In the genomic region with DNA sequence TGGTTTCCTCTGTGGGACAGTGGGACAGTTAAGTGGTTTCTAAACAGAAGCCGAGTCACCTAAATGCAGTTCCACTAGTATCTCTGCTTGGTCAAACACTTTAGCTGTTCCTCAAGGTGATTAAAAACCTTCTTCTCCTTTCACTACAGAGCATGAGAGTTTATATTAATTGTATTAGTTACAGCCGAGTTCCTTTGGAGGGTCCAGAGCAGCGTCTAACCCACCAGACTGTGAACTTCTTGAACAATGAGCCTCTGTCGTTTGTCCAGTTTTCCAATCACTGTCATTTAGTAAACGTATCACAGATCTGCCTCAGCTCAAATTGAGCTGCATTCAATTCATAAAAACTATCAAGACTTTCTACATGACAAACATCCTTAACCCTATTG, we compare ENCODE assay signal across 18 mouse cellular contexts.
DNase-seq lines count a peak whose midpoint lies in the region; ATAC-seq lines count a peak whose summit lies in the region.
"Had no signal": no experiment of that assay in that cellular context is flagged by ENCODE, and none has a peak within 500 bp of the region (broad histone marks: within the 10 kb centered on the region; RNA-seq: fewer than 3 reads in every experiment).

No protein-coding gene starts in this region.

- no peak for DNase-seq in forebrain, embryonic 11.5 days (ENCODE audit: low spot score)
- DNase-seq in retina, embryonic 14.5 days (ENCODE audit: low spot score) = peak; percentile 66
- DNase-seq in retina, postnatal 1 day = peak; percentile 74
- DNase-seq in thymus, postnatal 0 days (ENCODE audit: low spot score) = no peak
- DNase-seq: adrenal gland, adult 2 months; adrenal gland, postnatal 10 days; adrenal gland, postnatal 25 days; cerebellum, adult 11 months; cerebellum, adult 18-20 months; cerebellum, adult 8-10 months; cerebellum, adult 9-11 months; cerebellum, postnatal 14 days; cerebellum, postnatal 36 days; embryo, embryonic 11 days had no signal

- no peaks in the 10 kb centered on the region for H3K36me3 ChIP-seq in forebrain, embryonic 13.5 days (ENCODE audit: poor library complexity, severe bottlenecking)
- no peaks in the 10 kb centered on the region for H3K36me3 ChIP-seq in forebrain, embryonic 11.5 days (ENCODE audit: control insufficient read depth, insufficient read depth, low read length)
- H3K36me3 ChIP-seq: embryonic facial prominence, embryonic 13.5 days; embryonic facial prominence, embryonic 15.5 days had no signal

- no peak overlapping the region for H3K4me3 ChIP-seq in forebrain, embryonic 13.5 days
- H3K4me3 ChIP-seq in forebrain, embryonic 11.5 days (ENCODE audit: low read depth, low read length) = no peak overlapping the region
- H3K4me3 ChIP-seq: embryonic facial prominence, embryonic 13.5 days; embryonic facial prominence, embryonic 15.5 days; erythroblast, embryonic 14.5 days had no signal

- H3K27ac ChIP-seq in forebrain, embryonic 13.5 days = peak overlapping the region; percentile 54; the same call in 1 of the 2 replicates
- H3K27ac ChIP-seq in forebrain, embryonic 11.5 days (ENCODE audit: low read depth, low read length) = no peak overlapping the region
- H3K27ac ChIP-seq: embryonic facial prominence, embryonic 13.5 days; embryonic facial prominence, embryonic 15.5 days had no signal

- ATAC-seq in forebrain, embryonic 13.5 days = no peak
- ATAC-seq in forebrain, embryonic 11.5 days (replicated peaks; ENCODE audit: low FRiP score) = no peak

- H3K27me3 ChIP-seq in forebrain, embryonic 13.5 days = no peaks in the 10 kb centered on the region
- H3K27me3 ChIP-seq in forebrain, embryonic 11.5 days (ENCODE audit: control insufficient read depth, insufficient read depth, low read length) = no peaks in the 10 kb centered on the region
- H3K27me3 ChIP-seq: embryonic facial prominence, embryonic 13.5 days; embryonic facial prominence, embryonic 15.5 days had no signal

- H3K9ac ChIP-seq in forebrain, embryonic 13.5 days = no peak overlapping the region
- no peak overlapping the region for H3K9ac ChIP-seq in forebrain, embryonic 11.5 days (ENCODE audit: low read length)
- H3K9ac ChIP-seq: embryonic facial prominence, embryonic 13.5 days; embryonic facial prominence, embryonic 15.5 days had no signal

- WGBS in forebrain, embryonic 13.5 days = 51% methylated on average over 5 of the region's 5 CpGs
- 62% methylated on average over 5 of the region's 5 CpGs for WGBS in forebrain, embryonic 11.5 days

- H3K4me1 ChIP-seq in forebrain, embryonic 13.5 days = peaks cover 13% of the 10 kb centered on the region
- H3K4me1 ChIP-seq in forebrain, embryonic 11.5 days (replicated peaks; ENCODE audit: control insufficient read depth, insufficient read depth, low read length) = no peaks in the 10 kb centered on the region
- H3K4me1 ChIP-seq: embryonic facial prominence, embryonic 13.5 days; embryonic facial prominence, embryonic 15.5 days had no signal

- peak overlapping the region; percentile 40; the same call in 1 of the 2 replicates for H3K4me2 ChIP-seq in forebrain, embryonic 13.5 days
- H3K4me2 ChIP-seq in forebrain, embryonic 11.5 days (ENCODE audit: low read depth, low read length, severe bottlenecking) = no peak overlapping the region
- H3K4me2 ChIP-seq: embryonic facial prominence, embryonic 13.5 days; embryonic facial prominence, embryonic 15.5 days had no signal

- no peaks in the 10 kb centered on the region for H3K9me3 ChIP-seq in forebrain, embryonic 13.5 days (replicated peaks)
- no peaks in the 10 kb centered on the region for H3K9me3 ChIP-seq in forebrain, embryonic 11.5 days (ENCODE audit: control insufficient read depth, low read length)
- H3K9me3 ChIP-seq: embryonic facial prominence, embryonic 13.5 days; embryonic facial prominence, embryonic 15.5 days had no signal

Comparison
In these comparisons a context has a peak if more than half of its experiments do, and no peak if none do; other contexts are left out.
1. DNase-seq: peak in retina, embryonic 14.5 days (single experiment) and retina, postnatal 1 day (single experiment); none in forebrain, embryonic 11.5 days (single experiment) and thymus, postnatal 0 days (single experiment).